Mouse (Mus musculus): Measurements from ENCODE around the gene Srpr. TPM values are rescaled to one million over a fixed set of nuclear protein-coding genes. Genes with fewer than 3 reads are reported as not detected.

Srpr gene
- total and polyA plus RNA-seq, 3 experiments = 42.9 to 113 (median 63.5) TPM

- H3K4me3 ChIP-seq (ENCODE audit: control insufficient read depth in 1 of 2, insufficient read depth in 1 of 2, low read depth in 2 of 2, low read length in 2 of 2) = no peak overlapping the region
- TF ChIP-seq SMC3 (IDR thresholded peaks at IDR 0.05; ENCODE audit: low read depth, low read length) (peak; percentile 52), CHD2 (IDR thresholded peaks at IDR 0.05; ENCODE audit: low read length) (no peak), ZC3H11A (IDR thresholded peaks at IDR 0.05; ENCODE audit: low read depth, low read length) (peak; percentile 40), MAX (IDR thresholded peaks at IDR 0.05; ENCODE audit: low read length) (no peak), ZNF384 (IDR thresholded peaks at IDR 0.05; ENCODE audit: low read depth, low read length) (peak; percentile 55), RAD21 (IDR thresholded peaks at IDR 0.05; ENCODE audit: low read depth, low read length) (peak; percentile 61), CTCF (IDR thresholded peaks at IDR 0.05 in 2 of 3, conservative IDR thresholded peaks at IDR 0.05 in 1 of 3; ENCODE audit: control insufficient read depth in 1 of 3, insufficient read depth in 1 of 3, low read depth in 2 of 3, low read length in 3 of 3, poor library complexity in 1 of 3, severe bottlenecking in 1 of 3) (peak in 2 of 3 experiments; percentile 17 to 53; a peak in 2 of 6 replicates), HCFC1 (IDR thresholded peaks at IDR 0.05; ENCODE audit: low read depth, low read length) (no peak)
- no peak overlapping the region for H3K9ac ChIP-seq (ENCODE audit: control insufficient read depth, low read depth, low read length, poor library complexity, severe bottlenecking)
- H3K36me3 ChIP-seq (ENCODE audit: control insufficient read depth in 1 of 2, insufficient read depth in 2 of 2, low read length in 2 of 2) = peaks cover 0 to 5% of the 10 kb centered on the region in 2 experiments; a peak in 2 of 4 replicates
- no peak overlapping the region for H3K27ac ChIP-seq (ENCODE audit: control insufficient read depth, low read depth, low read length)
- H3K9me3 ChIP-seq (replicated peaks; ENCODE audit: insufficient read depth, low read length) = no peaks in the 10 kb centered on the region
- DNase-seq (ENCODE audit: low read depth, low spot score) = peak; percentile 27
- H3K27me3 ChIP-seq (ENCODE audit: control insufficient read depth in 1 of 2, insufficient read depth in 2 of 2, low read length in 2 of 2) = no peaks in the 10 kb centered on the region
- H3K4me1 ChIP-seq (ENCODE audit: control insufficient read depth in 1 of 2, insufficient read depth in 2 of 2, low read length in 2 of 2) = no peaks in the 10 kb centered on the region
- no peaks in the 10 kb centered on the region for H3K79me2 ChIP-seq (ENCODE audit: control insufficient read depth, insufficient read depth, low read length, poor library complexity)
These were observed 33.7 kb upstream of the Srpr start for GRCm38 (mm10) chr9:35166144-35166797.

DNA sequence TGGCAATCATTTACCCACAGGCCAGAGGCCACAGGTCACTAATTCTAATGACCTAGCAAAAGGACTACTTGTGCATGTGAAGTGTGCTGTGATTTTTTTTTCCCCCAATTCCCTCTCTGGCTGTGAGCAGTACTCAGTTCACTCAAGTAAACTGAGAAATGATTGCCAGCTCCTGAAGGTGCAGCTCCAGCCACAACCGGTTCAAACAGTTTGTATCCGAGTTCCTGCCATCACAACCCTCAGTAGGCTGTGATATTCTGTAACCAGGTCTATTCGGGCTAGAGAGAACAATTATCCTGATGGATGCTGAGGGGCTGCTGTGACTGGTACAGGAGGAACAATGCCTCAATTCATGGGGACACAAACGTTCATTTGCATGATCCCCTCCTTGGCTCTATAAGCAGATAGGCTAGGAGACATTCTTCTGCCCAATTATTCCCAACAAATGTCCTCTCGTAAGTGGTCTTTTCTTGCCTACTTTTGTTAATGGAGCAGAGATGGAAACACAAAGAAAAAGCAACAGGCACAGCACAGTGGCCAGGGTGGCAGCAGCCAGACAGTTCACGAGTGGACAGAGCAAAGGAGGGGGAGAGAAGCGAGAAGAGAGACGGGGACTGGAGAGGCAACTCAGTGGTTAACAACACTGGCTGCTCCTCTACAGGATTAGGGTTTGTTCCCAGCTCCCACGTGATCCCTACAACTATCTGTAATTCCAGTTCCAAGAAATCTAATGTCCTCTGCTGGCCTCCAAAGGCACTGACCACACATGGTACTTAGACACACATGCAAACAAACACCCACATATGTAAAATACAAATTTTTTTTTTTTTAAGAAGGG is 33.0 kb upstream of the Srpr start:
- TF ChIP-seq RCOR1 (IDR thresholded peaks at IDR 0.05; ENCODE audit: low read depth, low read length) = no peak
- TF ChIP-seq POLR2A (IDR thresholded peaks at IDR 0.05; ENCODE audit: control insufficient read depth in 1 of 2, insufficient read depth in 1 of 2, low read depth in 1 of 2, low read length in 2 of 2, poor library complexity in 1 of 2) = no peak
- no peak for TF ChIP-seq NELFE (IDR thresholded peaks at IDR 0.05; ENCODE audit: low read depth, low read length)
- TF ChIP-seq MYC (IDR thresholded peaks at IDR 0.05; ENCODE audit: low read depth, low read length) = no peak
- TF ChIP-seq MYB (IDR thresholded peaks at IDR 0.05; ENCODE audit: low read depth, low read length) = no peak
- no peak for TF ChIP-seq MAZ (IDR thresholded peaks at IDR 0.05; ENCODE audit: low read depth, low read length)
- no peak for TF ChIP-seq TBP (IDR thresholded peaks at IDR 0.05; ENCODE audit: low read depth, low read length)
- no peak for TF ChIP-seq KAT2A (conservative IDR thresholded peaks at IDR 0.05; ENCODE audit: low read depth, low read length)
- TF ChIP-seq EP300 (IDR thresholded peaks at IDR 0.05; ENCODE audit: low read depth in 1 of 2, low read length in 2 of 2) = no peak
- no peak for TF ChIP-seq MEF2A (IDR thresholded peaks at IDR 0.05; ENCODE audit: extremely low read depth, insufficient replicate concordance, low read depth, low read length, poor library complexity, severe bottlenecking)
- TF ChIP-seq ELF1 (IDR thresholded peaks at IDR 0.05; ENCODE audit: low read depth, low read length) = no peak
- no peak for TF ChIP-seq JUND (IDR thresholded peaks at IDR 0.05; ENCODE audit: low read depth, low read length)
- TF ChIP-seq NRF1 (IDR thresholded peaks at IDR 0.05; ENCODE audit: insufficient read depth, low read depth, low read length, poor library complexity, severe bottlenecking) = no peak
- no peak for TF ChIP-seq CHD2 (IDR thresholded peaks at IDR 0.05; ENCODE audit: low read length)
- TF ChIP-seq TAL1 (IDR thresholded peaks at IDR 0.05; ENCODE audit: low read length) = no peak
- no peak for TF ChIP-seq GATA1 (IDR thresholded peaks at IDR 0.05; ENCODE audit: low read depth, low read length)
- TF ChIP-seq USF1 (IDR thresholded peaks at IDR 0.05; ENCODE audit: low read depth, low read length) = no peak
- no peak for TF ChIP-seq CTCF (IDR thresholded peaks at IDR 0.05 in 2 of 3, conservative IDR thresholded peaks at IDR 0.05 in 1 of 3; ENCODE audit: control insufficient read depth in 1 of 3, insufficient read depth in 1 of 3, low read depth in 2 of 3, low read length in 3 of 3, poor library complexity in 1 of 3, severe bottlenecking in 1 of 3)
- TF ChIP-seq GABPA (IDR thresholded peaks at IDR 0.05; ENCODE audit: low read depth, low read length) = no peak
- H3K79me2 ChIP-seq (ENCODE audit: control insufficient read depth, insufficient read depth, low read length, poor library complexity) = no peaks in the 10 kb centered on the region
- no peak overlapping the region for H3K27ac ChIP-seq (ENCODE audit: control insufficient read depth, low read depth, low read length)
- H3K36me3 ChIP-seq (ENCODE audit: control insufficient read depth in 1 of 2, insufficient read depth in 2 of 2, low read length in 2 of 2) = peaks cover 0 to 5% of the 10 kb centered on the region in 2 experiments; a peak in 2 of 4 replicates
- no peaks in the 10 kb centered on the region for H3K4me1 ChIP-seq (ENCODE audit: control insufficient read depth in 1 of 2, insufficient read depth in 2 of 2, low read length in 2 of 2)
- no peaks in the 10 kb centered on the region for H3K9me3 ChIP-seq (replicated peaks; ENCODE audit: insufficient read depth, low read length)
- DNase-seq (ENCODE audit: low read depth, low spot score) = no peak
- no peak overlapping the region for H3K9ac ChIP-seq (ENCODE audit: control insufficient read depth, low read depth, low read length, poor library complexity, severe bottlenecking)
- no peaks in the 10 kb centered on the region for H3K27me3 ChIP-seq (ENCODE audit: control insufficient read depth in 1 of 2, insufficient read depth in 2 of 2, low read length in 2 of 2)
- H3K4me3 ChIP-seq (ENCODE audit: control insufficient read depth in 1 of 2, insufficient read depth in 1 of 2, low read depth in 2 of 2, low read length in 2 of 2) = no peak overlapping the region

Measured in MEL (cell line).